Mouse (Mus musculus): ENCODE results near the gene Gemin5. TPM values are rescaled to one million over a fixed set of nuclear protein-coding genes. Genes with fewer than 3 reads are reported as not detected.
"Not testable (repeated sequence)": the region's sequence is repeated elsewhere in the genome, so short reads cannot be mapped to it uniquely, and the experiment has no call there.

The Gemin5 gene
- polyA plus RNA-seq, 1 experiment from 2014 or later, result 27.7 TPM

GRCm38 (mm10) chr11:58101194-58101720, 67.1 kb downstream of the Gemin5 start:
- H3K4me1 ChIP-seq (replicated peaks; ENCODE audit: control insufficient read depth, insufficient read depth, low read length), result peaks cover 2% of the 10 kb centered on the region; the same call in 1 of the 2 replicates
- 80% methylated on average over 4 of the region's 4 CpGs for WGBS
- H3K36me3 ChIP-seq (ENCODE audit: control insufficient read depth, insufficient read depth, low read length), result no peaks in the 10 kb centered on the region
- H3K27me3 ChIP-seq (ENCODE audit: control insufficient read depth, insufficient read depth, low read length), result peaks cover 4% of the 10 kb centered on the region; the same call in 1 of the 2 replicates
- no peak overlapping the region for H3K4me3 ChIP-seq (ENCODE audit: low read depth, low read length)
- ATAC-seq (replicated peaks; ENCODE audit: low FRiP score) (no peak), DNase-seq (ENCODE audit: low spot score) (no peak)
- no peak overlapping the region for H3K27ac ChIP-seq (ENCODE audit: low read depth, low read length)
- no peak overlapping the region for H3K9ac ChIP-seq (ENCODE audit: low read length)
- no peak overlapping the region for H3K4me2 ChIP-seq (ENCODE audit: low read depth, low read length, severe bottlenecking)
- no peaks in the 10 kb centered on the region for H3K9me3 ChIP-seq (ENCODE audit: control insufficient read depth, low read length)

- H3K4me3 ChIP-seq (ENCODE audit: low read depth, low read length), result no peak overlapping the region
- peaks cover 2% of the 10 kb centered on the region; the same call in 1 of the 2 replicates for H3K4me1 ChIP-seq (replicated peaks; ENCODE audit: control insufficient read depth, insufficient read depth, low read length)
- no peak for ATAC-seq (replicated peaks; ENCODE audit: low FRiP score)
- no peaks in the 10 kb centered on the region for H3K9me3 ChIP-seq (ENCODE audit: control insufficient read depth, low read length)
- H3K27me3 ChIP-seq (ENCODE audit: control insufficient read depth, insufficient read depth, low read length), result peaks cover 4% of the 10 kb centered on the region; the same call in 1 of the 2 replicates
- no peak overlapping the region for H3K4me2 ChIP-seq (ENCODE audit: low read depth, low read length, severe bottlenecking)
- WGBS, result 93% methylated on average over 2 of the region's 2 CpGs
- no peak overlapping the region for H3K27ac ChIP-seq (ENCODE audit: low read depth, low read length)
- H3K9ac ChIP-seq (ENCODE audit: low read length), result no peak overlapping the region
- H3K36me3 ChIP-seq (ENCODE audit: control insufficient read depth, insufficient read depth, low read length), result no peaks in the 10 kb centered on the region
- no peak for DNase-seq (ENCODE audit: low spot score)
Observed at GRCm38 (mm10) chr11:58100006-58100405, 68.3 kb downstream of the Gemin5 start.

GRCm38 (mm10) chr11:58098366-58098720, 70.0 kb downstream of the Gemin5 start:
- H3K4me3 ChIP-seq (ENCODE audit: low read depth, low read length); H3K36me3 ChIP-seq (ENCODE audit: control insufficient read depth, insufficient read depth, low read length); H3K9me3 ChIP-seq (ENCODE audit: control insufficient read depth, low read length); DNase-seq (ENCODE audit: low spot score); ATAC-seq (replicated peaks; ENCODE audit: low FRiP score); H3K4me1 ChIP-seq (replicated peaks; ENCODE audit: control insufficient read depth, insufficient read depth, low read length); H3K9ac ChIP-seq (ENCODE audit: low read length); H3K27me3 ChIP-seq (ENCODE audit: control insufficient read depth, insufficient read depth, low read length); H3K4me2 ChIP-seq (ENCODE audit: low read depth, low read length, severe bottlenecking); H3K27ac ChIP-seq (ENCODE audit: low read depth, low read length): not testable (repeated sequence)
- 59% methylated on average over 5 of the region's 5 CpGs for WGBS

GRCm38 (mm10) chr11:58097621-58098365, 70.5 kb downstream of the Gemin5 start:
- Histone ChIP-seq H3K36me3 (ENCODE audit: control insufficient read depth, insufficient read depth, low read length) (no peaks in the 10 kb centered on the region), H3K9me3 (ENCODE audit: control insufficient read depth, low read length) (no peaks in the 10 kb centered on the region), H3K27me3 (ENCODE audit: control insufficient read depth, insufficient read depth, low read length) (peaks cover 4% of the 10 kb centered on the region; the same call in 1 of the 2 replicates), H3K4me1 (replicated peaks; ENCODE audit: control insufficient read depth, insufficient read depth, low read length) (peaks cover 2% of the 10 kb centered on the region; the same call in 1 of the 2 replicates), H3K4me2 (ENCODE audit: low read depth, low read length, severe bottlenecking) (peak overlapping the region; percentile 63), H3K9ac (ENCODE audit: low read length) (peak overlapping the region; percentile 27), H3K4me3 (ENCODE audit: low read depth, low read length) (peak overlapping the region; percentile 34), H3K27ac (ENCODE audit: low read depth, low read length) (no peak overlapping the region)
- 0 out of 2 replicates have a peak, but pooled peaks have one; percentile 21 for ATAC-seq (replicated peaks; ENCODE audit: low FRiP score)
- WGBS, result 2% methylated on average over 30 of the region's 38 CpGs
- peak; percentile 60 for DNase-seq (ENCODE audit: low spot score)

- ATAC-seq (replicated peaks; ENCODE audit: low FRiP score), result no peak
- WGBS, result 51% methylated on average over 20 of the region's 20 CpGs
- Histone ChIP-seq H3K9me3 (ENCODE audit: control insufficient read depth, low read length) (no peaks in the 10 kb centered on the region), H3K27me3 (ENCODE audit: control insufficient read depth, insufficient read depth, low read length) (peaks cover 4% of the 10 kb centered on the region; the same call in 1 of the 2 replicates), H3K4me1 (replicated peaks; ENCODE audit: control insufficient read depth, insufficient read depth, low read length) (peaks cover 2% of the 10 kb centered on the region; the same call in 1 of the 2 replicates), H3K36me3 (ENCODE audit: control insufficient read depth, insufficient read depth, low read length) (no peaks in the 10 kb centered on the region), H3K9ac (ENCODE audit: low read length) (no peak overlapping the region; the same call in 1 of the 2 replicates), H3K4me2 (ENCODE audit: low read depth, low read length, severe bottlenecking) (peak overlapping the region; percentile 63; the same call in 1 of the 2 replicates), H3K4me3 (ENCODE audit: low read depth, low read length) (peak overlapping the region; percentile 34; the same call in 1 of the 2 replicates), H3K27ac (ENCODE audit: low read depth, low read length) (no peak overlapping the region)
- DNase-seq (ENCODE audit: low spot score), result no peak
Observed at GRCm38 (mm10) chr11:58096821-58097620, 71.3 kb downstream of the Gemin5 start.

GRCm38 (mm10) chr11:58096160-58096559, 72.2 kb downstream of the Gemin5 start:
- Histone ChIP-seq H3K9ac (ENCODE audit: low read length) (no peak overlapping the region), H3K4me1 (replicated peaks; ENCODE audit: control insufficient read depth, insufficient read depth, low read length) (peaks cover 2% of the 10 kb centered on the region; the same call in 1 of the 2 replicates), H3K36me3 (ENCODE audit: control insufficient read depth, insufficient read depth, low read length) (no peaks in the 10 kb centered on the region), H3K4me3 (ENCODE audit: low read depth, low read length) (no peak overlapping the region), H3K4me2 (ENCODE audit: low read depth, low read length, severe bottlenecking) (no peak overlapping the region), H3K27ac (ENCODE audit: low read depth, low read length) (no peak overlapping the region), H3K27me3 (ENCODE audit: control insufficient read depth, insufficient read depth, low read length) (peaks cover 4% of the 10 kb centered on the region; the same call in 1 of the 2 replicates), H3K9me3 (ENCODE audit: control insufficient read depth, low read length) (no peaks in the 10 kb centered on the region)
- ATAC-seq (replicated peaks; ENCODE audit: low FRiP score), result no peak
- 93% methylated on average over 5 of the region's 5 CpGs for WGBS
- DNase-seq (ENCODE audit: low spot score), result no peak

- H3K4me1 ChIP-seq (replicated peaks; ENCODE audit: control insufficient read depth, insufficient read depth, low read length), result peaks cover 2% of the 10 kb centered on the region; the same call in 1 of the 2 replicates
- ATAC-seq (replicated peaks; ENCODE audit: low FRiP score) (no peak), DNase-seq (ENCODE audit: low spot score) (no peak)
- WGBS, result 95% methylated on average over 1 of the region's 1 CpGs
- H3K36me3 ChIP-seq (ENCODE audit: control insufficient read depth, insufficient read depth, low read length), result no peaks in the 10 kb centered on the region
- no peak overlapping the region for H3K9ac ChIP-seq (ENCODE audit: low read length)
- H3K4me2 ChIP-seq (ENCODE audit: low read depth, low read length, severe bottlenecking), result no peak overlapping the region
- H3K27me3 ChIP-seq (ENCODE audit: control insufficient read depth, insufficient read depth, low read length), result peaks cover 4% of the 10 kb centered on the region; the same call in 1 of the 2 replicates
- no peak overlapping the region for H3K4me3 ChIP-seq (ENCODE audit: low read depth, low read length)
- H3K9me3 ChIP-seq (ENCODE audit: control insufficient read depth, low read length), result no peaks in the 10 kb centered on the region
- no peak overlapping the region for H3K27ac ChIP-seq (ENCODE audit: low read depth, low read length)
Observed at GRCm38 (mm10) chr11:58095561-58095960, 72.8 kb downstream of the Gemin5 start.

- ATAC-seq (replicated peaks; ENCODE audit: low FRiP score), result no peak
- Histone ChIP-seq H3K9me3 (ENCODE audit: control insufficient read depth, low read length) (no peaks in the 10 kb centered on the region), H3K4me2 (ENCODE audit: low read depth, low read length, severe bottlenecking) (no peak overlapping the region), H3K27ac (ENCODE audit: low read depth, low read length) (no peak overlapping the region), H3K27me3 (ENCODE audit: control insufficient read depth, insufficient read depth, low read length) (peaks cover 4% of the 10 kb centered on the region; the same call in 1 of the 2 replicates), H3K36me3 (ENCODE audit: control insufficient read depth, insufficient read depth, low read length) (no peaks in the 10 kb centered on the region), H3K4me3 (ENCODE audit: low read depth, low read length) (no peak overlapping the region), H3K9ac (ENCODE audit: low read length) (no peak overlapping the region), H3K4me1 (replicated peaks; ENCODE audit: control insufficient read depth, insufficient read depth, low read length) (peaks cover 2% of the 10 kb centered on the region; the same call in 1 of the 2 replicates)
- DNase-seq (ENCODE audit: low spot score), result no peak
- WGBS, result 51% methylated on average over 4 of the region's 4 CpGs
Observed at GRCm38 (mm10) chr11:58094766-58095165, 73.6 kb downstream of the Gemin5 start.

Data from forebrain, embryonic 11.5 days (tissue).